Mouse (Mus musculus) embryonic facial prominence, embryonic 15.5 days (tissue): Measurements from ENCODE around the gene Commd6. TPM values are rescaled to one million over a fixed set of nuclear protein-coding genes. Genes with fewer than 3 reads are reported as not detected.
A peak's percentile ranks its signal among the peaks of the same experiment; 100 is the strongest.

Source experiments
- ATAC-seq: fragments of 200-750 bp; cut with Nextera tagmentation; 2 replicates; pipeline ENCODE4 v1.8.0; 2017; ENCODE audit warnings: low read depth, moderate TSS enrichment; ENCODE audit not compliant: insufficient number of reproducible peaks, low FRiP score, low TSS enrichment
- H3K27ac ChIP-seq: fragments of 300-500 bp; sonication (generic); replicated peaks from 2 replicates; pipeline ENCODE4 v1.5.1; 2015; ENCODE audit warnings: mild to moderate bottlenecking, inconsistent platforms
- H3K27me3 ChIP-seq: fragments of 300-500 bp; sonication (generic); 2 replicates; pipeline ENCODE4 v1.6.1; 2015; ENCODE audit warnings: inconsistent platforms
- H3K36me3 ChIP-seq: fragments of 300-500 bp; sonication (generic); 2 replicates; pipeline ENCODE4 v1.6.1; 2015; ENCODE audit warnings: mild to moderate bottlenecking, inconsistent platforms
- H3K4me1 ChIP-seq: fragments of 300-500 bp; sonication (generic); 2 replicates; pipeline ENCODE4 v1.6.1; 2015; ENCODE audit warnings: inconsistent platforms
- H3K4me2 ChIP-seq: fragments of 300-500 bp; sonication (generic); replicated peaks from 2 replicates; pipeline ENCODE4 v1.6.1; 2015; ENCODE audit warnings: mild to moderate bottlenecking, inconsistent platforms
- H3K4me3 ChIP-seq: fragments of 300-500 bp; sonication (generic); replicated peaks from 2 replicates; pipeline ENCODE4 v1.5.1; 2015; ENCODE audit warnings: mild to moderate bottlenecking, inconsistent platforms
- H3K9ac ChIP-seq: fragments of 300-500 bp; sonication (generic); 2 replicates; pipeline ENCODE4 v1.6.1; 2015; ENCODE audit warnings: inconsistent platforms
- H3K9me3 ChIP-seq: fragments of 300-500 bp; sonication (generic); replicated peaks from 2 replicates; pipeline ENCODE4 v1.6.1; 2016; ENCODE audit warnings: inconsistent platforms
- WGBS: fragments of 180-500 bp; shearing (Covaris S2); methylation state at CpG from one replicate; pipeline ENCODE4 v1.1.7; 2015; 5-methylcytosine and 5-hydroxymethylcytosine counted together
- polyA plus RNA-seq: library from polyadenylated mRNA; unstranded; fragments of >200 nt; fragmentation: Nextera tagmentation; extraction: Ambion mirVana; gene quantifications from 2 replicates; pipeline ENCODE4 v1.2.1, GENCODE M21; 2015

Gene Commd6
- polyA plus RNA-seq, 1 experiment from 2014 or later = 90.5 TPM

DNA sequence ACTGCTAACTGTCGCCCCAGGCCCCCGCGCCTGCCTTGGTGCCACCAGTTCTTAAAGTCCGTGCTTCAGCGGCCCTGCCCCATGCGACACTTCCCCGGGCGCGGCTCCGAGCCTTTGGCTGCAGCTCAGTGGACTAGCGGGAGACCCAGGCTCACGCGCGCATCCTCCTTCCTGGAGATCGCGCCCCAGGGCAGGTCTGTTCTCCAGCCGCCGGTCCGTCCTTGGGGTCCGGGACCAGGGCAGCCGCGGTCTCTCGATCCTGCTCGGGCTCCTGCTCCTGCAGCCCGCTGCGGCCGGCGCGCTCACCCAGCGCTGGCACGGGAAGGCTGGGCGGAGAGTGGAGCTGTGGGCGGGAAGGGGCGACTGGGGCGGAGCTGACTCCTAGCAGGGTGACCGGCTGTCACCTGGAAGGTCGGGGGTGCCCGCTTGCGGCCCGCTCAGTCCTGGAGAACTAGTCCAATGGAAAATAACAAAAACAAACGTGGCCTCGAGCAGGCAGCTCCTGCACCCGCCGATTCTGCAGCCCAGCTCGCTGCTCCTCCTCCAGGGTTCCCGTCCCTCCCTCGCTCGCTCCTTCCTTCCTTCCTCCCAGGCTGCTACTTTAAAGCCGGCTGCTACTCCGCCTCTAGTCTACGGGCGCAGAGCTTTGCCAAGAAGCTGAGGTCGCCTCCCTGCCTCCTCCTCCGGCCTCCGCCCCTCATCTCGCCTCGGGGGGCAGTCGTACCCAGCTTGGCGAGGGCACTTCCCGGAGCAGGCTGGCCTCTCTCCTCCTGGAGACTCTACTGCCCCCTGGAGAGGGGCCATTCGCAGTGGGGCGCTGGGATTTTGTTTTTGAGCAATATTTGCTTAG lies 31.7 kb downstream of the Commd6 start, which contains the start of gene Tbc1d4:
Tbc1d4 (minus strand) TSS at position 673 of the 850 bp plus-strand sequence.
- Histone ChIP-seq H3K4me3 (peak within 1 kb of the TSS; percentile 70), H3K36me3 (no peaks in the 10 kb centered on the region), H3K27me3 (no peaks in the 10 kb centered on the region), H3K27ac (peak within 1 kb of the TSS; percentile 83), H3K4me2 (peak within 1 kb of the TSS; percentile 98), H3K9ac (peak within 1 kb of the TSS; percentile 63), H3K4me1 (peaks cover 7% of the 10 kb centered on the region), H3K9me3 (no peaks in the 10 kb centered on the region)
- ATAC-seq = peak; percentile 89
- WGBS = under 1% methylated on average over 62 of the region's 62 CpGs

- WGBS = under 1% methylated on average over 61 of the region's 62 CpGs
- peak overlapping the region; percentile 83 for H3K27ac ChIP-seq
Observed at GRCm38 (mm10) chr14:101607631-101608518, 32.6 kb downstream of the Commd6 start.

DNA sequence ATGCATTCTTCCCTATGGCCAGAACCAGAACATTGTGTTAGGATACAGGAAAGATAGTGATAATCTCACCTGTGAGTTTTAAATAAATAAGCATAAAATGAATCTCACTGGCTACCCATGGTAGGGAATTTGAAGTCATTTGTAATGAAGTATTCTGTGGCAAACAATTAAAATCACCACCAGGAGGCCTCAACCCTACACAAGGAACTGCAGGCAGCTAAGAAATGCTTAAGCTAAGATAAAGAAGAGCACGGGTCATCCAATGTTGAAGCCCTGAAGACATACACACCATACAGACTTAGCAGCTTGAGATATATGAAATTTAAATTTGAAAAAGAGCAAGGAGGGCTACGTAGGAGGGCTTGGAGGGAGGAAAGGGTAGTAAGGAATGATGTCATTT lies 34.6 kb downstream of the Commd6 start:
- Histone ChIP-seq H3K27ac (no peak overlapping the region), H3K4me2 (no peak overlapping the region), H3K27me3 (no peaks in the 10 kb centered on the region), H3K9ac (no peak overlapping the region), H3K4me3 (no peak overlapping the region), H3K4me1 (peaks cover 7% of the 10 kb centered on the region), H3K9me3 (no peaks in the 10 kb centered on the region), H3K36me3 (no peaks in the 10 kb centered on the region)
- 70% methylated on average over 2 of the region's 2 CpGs for WGBS
- ATAC-seq = no peak

More at GRCm38 (mm10) chr14:101607631-101608518, 32.6 kb downstream of the Commd6 start:
- peaks cover 7% of the 10 kb centered on the region for H3K4me1 ChIP-seq
- peak overlapping the region; percentile 98 for H3K4me2 ChIP-seq
- no peaks in the 10 kb centered on the region for H3K36me3 ChIP-seq
- peak overlapping the region; percentile 70 for H3K4me3 ChIP-seq
- H3K9ac ChIP-seq = peak overlapping the region; percentile 63
- no peaks in the 10 kb centered on the region for H3K9me3 ChIP-seq
- ATAC-seq = peak; percentile 49
- no peaks in the 10 kb centered on the region for H3K27me3 ChIP-seq

GRCm38 (mm10) chr14:101602851-101603250 lies 37.6 kb downstream of the Commd6 start:
- Histone ChIP-seq H3K9ac (no peak overlapping the region), H3K36me3 (no peaks in the 10 kb centered on the region), H3K4me3 (no peak overlapping the region), H3K27me3 (no peaks in the 10 kb centered on the region), H3K27ac (no peak overlapping the region), H3K4me2 (no peak overlapping the region), H3K4me1 (peaks cover 6% of the 10 kb centered on the region), H3K9me3 (no peaks in the 10 kb centered on the region)
- ATAC-seq = no peak
- WGBS = 55% methylated on average over 3 of the region's 3 CpGs

DNA sequence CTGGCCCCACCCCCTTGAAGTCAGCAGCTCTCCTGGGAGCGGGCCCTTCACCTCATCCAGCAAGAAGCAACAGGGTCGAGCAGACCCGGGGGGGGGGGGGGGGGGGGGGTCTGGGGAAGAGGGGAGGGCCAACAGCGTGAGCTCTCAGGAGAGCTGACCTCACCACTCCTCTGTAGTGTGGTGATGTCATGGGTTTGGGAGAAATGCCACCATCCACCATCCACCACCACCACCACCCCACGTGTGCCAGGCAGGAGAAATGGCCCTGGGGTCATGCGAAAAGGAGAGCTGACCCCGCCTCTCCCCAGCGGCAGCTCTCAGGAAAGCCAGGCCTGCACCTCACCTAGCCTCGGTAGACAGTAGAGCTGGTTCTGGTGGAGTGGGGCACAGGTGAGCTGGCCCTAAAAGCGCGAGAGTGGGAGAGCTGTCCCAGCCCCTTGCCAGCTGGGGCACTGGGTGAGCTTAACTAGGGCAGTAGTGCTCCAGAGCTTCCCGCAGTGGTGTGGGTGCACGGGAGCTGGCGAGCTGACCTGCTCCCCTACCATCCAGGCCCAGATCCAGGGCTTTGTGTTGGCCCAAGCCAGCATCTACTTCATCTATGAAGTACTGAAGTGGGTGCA lies 43.3 kb downstream of the Commd6 start:
- no peaks in the 10 kb centered on the region for H3K27me3 ChIP-seq
- no peaks in the 10 kb centered on the region for H3K36me3 ChIP-seq
- no peak overlapping the region for H3K27ac ChIP-seq
- no peak overlapping the region for H3K9ac ChIP-seq
- WGBS = 85% methylated on average over 12 of the region's 14 CpGs
- ATAC-seq = peak; percentile 32; the same call in 1 of the 2 replicates
- H3K4me3 ChIP-seq = no peak overlapping the region
- H3K9me3 ChIP-seq = no peaks in the 10 kb centered on the region
- H3K4me1 ChIP-seq = no peaks in the 10 kb centered on the region
- H3K4me2 ChIP-seq = no peak overlapping the region

GRCm38 (mm10) chr14:101596691-101597090 lies 43.8 kb downstream of the Commd6 start:
- WGBS = 96% methylated on average over 9 of the region's 9 CpGs
- no peaks in the 10 kb centered on the region for H3K9me3 ChIP-seq

DNA sequence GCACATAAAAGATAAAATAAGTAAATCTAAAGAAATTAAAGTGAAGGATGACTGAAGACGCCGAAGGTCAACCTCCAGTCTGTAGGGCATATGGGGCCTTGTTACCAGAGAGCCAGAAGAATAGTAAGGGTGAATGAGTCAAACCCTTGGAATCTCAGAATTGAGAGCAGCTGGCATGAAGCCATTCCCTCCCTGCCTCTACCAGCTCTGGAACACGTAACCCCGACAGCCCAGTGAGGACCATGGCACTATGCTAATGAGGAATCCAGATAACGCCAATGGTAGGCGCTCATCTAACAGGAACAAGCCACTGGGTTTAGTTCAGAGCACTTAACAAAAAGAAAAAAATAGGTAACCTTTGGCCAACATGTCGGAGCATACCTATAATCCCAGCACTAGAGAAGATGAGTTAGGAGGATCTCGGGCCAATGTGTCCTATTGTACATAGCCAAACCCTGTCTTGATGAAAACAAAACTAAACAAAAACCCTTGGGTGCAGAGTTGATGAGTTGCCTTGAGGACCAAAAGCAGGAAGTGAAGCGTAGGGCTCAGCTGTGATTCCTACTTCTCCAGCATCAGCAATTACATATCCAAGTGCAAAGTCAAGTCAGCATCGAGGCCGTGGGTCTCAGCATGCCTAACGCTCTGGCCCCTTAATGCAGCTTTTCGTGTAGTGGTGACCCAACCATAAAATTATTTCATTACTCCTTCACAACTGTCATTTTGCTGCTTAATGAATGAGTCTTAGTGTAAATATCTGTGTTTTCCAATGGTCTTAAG lies 45.0 kb downstream of the Commd6 start:
- no peaks in the 10 kb centered on the region for H3K36me3 ChIP-seq
- H3K4me1 ChIP-seq = no peaks in the 10 kb centered on the region
- no peaks in the 10 kb centered on the region for H3K9me3 ChIP-seq
- H3K4me2 ChIP-seq = no peak overlapping the region
- H3K9ac ChIP-seq = no peak overlapping the region
- 92% methylated on average over 13 of the region's 13 CpGs for WGBS
- ATAC-seq = no peak
- H3K4me3 ChIP-seq = no peak overlapping the region
- H3K27ac ChIP-seq = no peak overlapping the region
- H3K27me3 ChIP-seq = no peaks in the 10 kb centered on the region

More at GRCm38 (mm10) chr14:101596691-101597090, 43.8 kb downstream of the Commd6 start:
- Histone ChIP-seq H3K4me3 (no peak overlapping the region), H3K4me2 (no peak overlapping the region), H3K4me1 (no peaks in the 10 kb centered on the region), H3K27me3 (no peaks in the 10 kb centered on the region), H3K9ac (no peak overlapping the region), H3K27ac (no peak overlapping the region), H3K36me3 (no peaks in the 10 kb centered on the region)
- ATAC-seq = no peak

DNA sequence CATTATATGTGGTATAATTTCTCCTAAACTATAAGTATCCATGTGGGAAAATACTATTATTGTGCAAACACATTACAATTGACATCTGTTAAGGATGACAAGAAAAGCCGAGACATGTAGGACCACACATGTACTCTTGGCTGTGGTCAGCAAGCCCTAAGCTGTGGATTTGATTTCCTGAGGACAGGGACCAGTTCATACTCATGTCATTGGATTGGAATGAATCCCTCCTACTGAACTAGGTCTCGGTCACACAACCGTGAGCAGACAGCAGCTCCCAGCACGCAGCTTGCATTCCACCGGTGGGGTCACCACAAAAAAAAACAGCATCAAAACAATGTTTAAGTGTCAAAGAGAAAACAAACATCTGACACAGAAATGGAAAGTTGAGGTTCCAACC lies 46.5 kb downstream of the Commd6 start:
- 72% methylated on average over 5 of the region's 5 CpGs for WGBS
- Histone ChIP-seq H3K4me3 (no peak overlapping the region), H3K4me1 (no peaks in the 10 kb centered on the region), H3K4me2 (no peak overlapping the region), H3K9ac (no peak overlapping the region), H3K27ac (no peak overlapping the region), H3K36me3 (no peaks in the 10 kb centered on the region), H3K9me3 (no peaks in the 10 kb centered on the region), H3K27me3 (no peaks in the 10 kb centered on the region)
- no peak for ATAC-seq

GRCm38 (mm10) chr14:101593340-101593739 lies 47.1 kb downstream of the Commd6 start:
- no peaks in the 10 kb centered on the region for H3K4me1 ChIP-seq
- ATAC-seq = no peak
- H3K27me3 ChIP-seq = no peaks in the 10 kb centered on the region
- H3K9me3 ChIP-seq = no peaks in the 10 kb centered on the region
- no peak overlapping the region for H3K9ac ChIP-seq
- 83% methylated on average over 7 of the region's 7 CpGs for WGBS
- H3K27ac ChIP-seq = no peak overlapping the region
- H3K36me3 ChIP-seq = no peaks in the 10 kb centered on the region
- no peak overlapping the region for H3K4me2 ChIP-seq
- no peak overlapping the region for H3K4me3 ChIP-seq

DNA sequence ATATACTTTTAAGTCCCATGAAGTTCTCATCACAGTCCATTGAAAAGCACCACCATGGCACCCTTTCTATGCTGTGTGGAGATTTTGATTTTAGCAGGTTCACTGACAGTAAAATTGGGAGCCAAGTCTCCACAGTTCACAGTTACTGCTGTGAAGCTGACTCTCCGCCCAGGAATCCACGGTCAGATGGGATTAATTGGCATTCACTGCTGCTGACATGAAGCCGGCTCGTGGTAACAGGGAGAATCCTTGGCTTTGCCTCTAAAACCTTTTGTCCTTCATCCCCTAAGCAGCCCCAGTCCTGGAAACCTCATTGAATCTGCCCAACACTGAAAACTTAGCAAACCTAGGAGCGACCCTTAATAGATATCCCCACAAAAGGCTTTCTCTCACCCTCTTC lies 49.4 kb downstream of the Commd6 start:
- no peak for ATAC-seq
- H3K4me2 ChIP-seq = no peak overlapping the region
- H3K4me1 ChIP-seq = no peaks in the 10 kb centered on the region; the same call in 1 of the 2 replicates
- H3K27ac ChIP-seq = no peak overlapping the region
- no peak overlapping the region for H3K9ac ChIP-seq
- H3K27me3 ChIP-seq = no peaks in the 10 kb centered on the region
- H3K9me3 ChIP-seq = no peaks in the 10 kb centered on the region
- H3K4me3 ChIP-seq = no peak overlapping the region
- H3K36me3 ChIP-seq = no peaks in the 10 kb centered on the region
- WGBS = 61% methylated on average over 5 of the region's 5 CpGs
